8 mouse cellular contexts compared by ENCODE assay signal in the genomic region with DNA sequence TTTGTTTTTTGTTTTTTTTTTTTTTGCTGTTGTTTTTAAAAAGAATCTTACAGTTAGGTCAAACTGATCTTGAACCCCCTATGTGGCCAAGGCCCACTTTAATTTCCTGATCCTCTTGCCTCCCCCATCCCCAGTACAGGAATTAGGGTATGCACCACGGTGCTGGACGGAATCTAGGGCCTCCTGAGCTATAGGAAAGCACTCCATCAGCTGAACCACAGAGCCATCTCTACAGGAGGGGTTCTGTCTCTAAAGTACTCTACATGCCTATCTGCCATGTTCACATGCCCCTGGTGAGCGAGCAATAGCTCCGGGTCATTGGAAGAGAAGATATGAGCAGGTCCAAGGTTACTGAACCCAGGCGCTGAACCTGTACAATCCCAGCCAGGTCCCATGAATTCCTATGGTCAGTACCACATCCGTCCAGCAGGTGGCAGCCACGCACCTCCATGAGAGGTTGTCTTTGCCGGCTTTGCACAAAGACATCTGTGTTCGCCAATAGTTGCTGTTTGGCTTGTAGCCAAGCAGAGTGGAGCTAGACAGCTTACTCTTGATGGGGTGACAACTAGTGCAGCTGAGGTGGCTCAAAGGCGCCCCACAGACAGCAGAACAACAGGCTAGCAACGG.
A peak's percentile ranks its signal among the peaks of the same experiment; 100 is the strongest.
DNase-seq lines count a peak whose midpoint lies in the region; ATAC-seq and TF ChIP-seq lines count a peak whose summit lies in the region.

No protein-coding gene starts in this region.

- H3K9ac ChIP-seq in forebrain, postnatal 0 days, result no peak overlapping the region
- no peak overlapping the region for H3K9ac ChIP-seq in lung, postnatal 0 days (replicated peaks; ENCODE audit: low read depth)

- no peaks in the 10 kb centered on the region for H3K36me3 ChIP-seq in forebrain, postnatal 0 days (ENCODE audit: insufficient read depth)
- H3K36me3 ChIP-seq in lung, postnatal 0 days (ENCODE audit: insufficient read depth, low read length), result no peaks in the 10 kb centered on the region

- H3K27me3 ChIP-seq in forebrain, postnatal 0 days (ENCODE audit: insufficient read depth, low read length), result no peaks in the 10 kb centered on the region
- H3K27me3 ChIP-seq in lung, postnatal 0 days (replicated peaks; ENCODE audit: insufficient read depth, low read length), result no peaks in the 10 kb centered on the region

- no peaks in the 10 kb centered on the region for H3K9me3 ChIP-seq in forebrain, postnatal 0 days (ENCODE audit: low read length)
- no peaks in the 10 kb centered on the region for H3K9me3 ChIP-seq in lung, postnatal 0 days (ENCODE audit: low read length)

- H3K4me1 ChIP-seq in forebrain, postnatal 0 days (ENCODE audit: insufficient read depth), result peaks cover 6% of the 10 kb centered on the region; the same call in 1 of the 2 replicates
- no peaks in the 10 kb centered on the region for H3K4me1 ChIP-seq in lung, postnatal 0 days (ENCODE audit: insufficient read depth, low read depth, low read length)

- DNase-seq in MEL-GATA-1-ER (ENCODE audit: extremely low read depth, low read depth), result peak; percentile 54
- peak; percentile 79 to 86 for DNase-seq in cerebellum, adult 18-20 months
- DNase-seq in forebrain, postnatal 0 days, result peak; percentile 96
- peak; percentile 90 to 96 for DNase-seq in layer of hippocampus, adult 8-10 months (ENCODE audit: low spot score in 2 of 2)
- DNase-seq in lung, postnatal 0 days (ENCODE audit: low spot score), result peak; percentile 92
- peak; percentile 68 for DNase-seq in retina, adult 2 months (ENCODE audit: low read depth, low spot score)
- DNase-seq in thymus, postnatal 25 days, result peak; percentile 89

- 0 out of 2 replicates have a peak overlapping the region, but pooled peaks have one; percentile 5 for H3K27ac ChIP-seq in forebrain, postnatal 0 days (ENCODE audit: low read depth, low read length)
- no peak overlapping the region for H3K27ac ChIP-seq in lung, postnatal 0 days (ENCODE audit: low read length)

- 11% methylated on average over 11 of the region's 11 CpGs for WGBS in forebrain, postnatal 0 days
- 12% methylated on average over 11 of the region's 11 CpGs for WGBS in lung, postnatal 0 days

- no peak for TF ChIP-seq EP300 in lung, postnatal 0 days (IDR thresholded peaks at IDR 0.05)

- H3K4me2 ChIP-seq in forebrain, postnatal 0 days (ENCODE audit: low read depth), result no peak overlapping the region
- no peak overlapping the region for H3K4me2 ChIP-seq in lung, postnatal 0 days (replicated peaks; ENCODE audit: low read depth, low read length)

- ATAC-seq in forebrain, postnatal 0 days, result peak; percentile 98
- ATAC-seq in hematopoietic stem cell, adult 5-6 weeks (replicated peaks in 1 of 2; ENCODE audit: insufficient read depth in 1 of 2, low FRiP score in 2 of 2, low TSS enrichment in 1 of 2, low read depth in 1 of 2, poor library complexity in 2 of 2, severe bottlenecking in 2 of 2), result peak; percentile 82 to 89
- peak; percentile 89 for ATAC-seq in lung, postnatal 0 days

- peak; percentile 99 for TF ChIP-seq CTCF in forebrain, postnatal 0 days (IDR thresholded peaks at IDR 0.05; ENCODE audit: low read depth)
- TF ChIP-seq CTCF in lung, postnatal 0 days (IDR thresholded peaks at IDR 0.05), result peak; percentile 99

- no peak overlapping the region for H3K4me3 ChIP-seq in forebrain, postnatal 0 days (ENCODE audit: low read depth, low read length)
- no peak overlapping the region for H3K4me3 ChIP-seq in lung, postnatal 0 days (ENCODE audit: low read depth, low read length)
